Mouse (Mus musculus): ENCODE results near the gene Catsperz.
"Not testable (repeated sequence)": the region's sequence is repeated elsewhere in the genome, so short reads cannot be mapped to it uniquely, and the experiment has no call there.

Gene Catsperz

DNA sequence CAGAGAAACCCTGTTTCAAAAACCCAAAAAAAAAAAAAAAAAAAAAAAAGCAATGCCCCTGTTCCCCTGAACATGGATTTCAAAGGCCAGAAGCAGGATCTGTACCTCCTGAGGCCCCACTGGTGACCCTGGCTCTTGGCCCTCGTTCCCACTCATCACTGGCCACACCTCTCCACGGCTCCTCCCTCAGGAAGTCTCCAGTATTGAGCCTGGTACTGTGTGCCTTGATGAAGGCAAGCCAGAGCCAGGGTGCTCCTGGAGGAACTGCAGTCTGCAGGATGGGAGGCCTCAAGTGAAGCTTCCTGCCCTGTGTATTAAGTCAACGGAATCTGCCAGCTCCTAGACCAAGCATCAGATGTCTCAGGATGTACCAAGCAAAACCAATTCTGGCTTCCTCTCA is 19.0 kb downstream of the Catsperz start:
- peak; percentile 40 for DNase-seq

DNA sequence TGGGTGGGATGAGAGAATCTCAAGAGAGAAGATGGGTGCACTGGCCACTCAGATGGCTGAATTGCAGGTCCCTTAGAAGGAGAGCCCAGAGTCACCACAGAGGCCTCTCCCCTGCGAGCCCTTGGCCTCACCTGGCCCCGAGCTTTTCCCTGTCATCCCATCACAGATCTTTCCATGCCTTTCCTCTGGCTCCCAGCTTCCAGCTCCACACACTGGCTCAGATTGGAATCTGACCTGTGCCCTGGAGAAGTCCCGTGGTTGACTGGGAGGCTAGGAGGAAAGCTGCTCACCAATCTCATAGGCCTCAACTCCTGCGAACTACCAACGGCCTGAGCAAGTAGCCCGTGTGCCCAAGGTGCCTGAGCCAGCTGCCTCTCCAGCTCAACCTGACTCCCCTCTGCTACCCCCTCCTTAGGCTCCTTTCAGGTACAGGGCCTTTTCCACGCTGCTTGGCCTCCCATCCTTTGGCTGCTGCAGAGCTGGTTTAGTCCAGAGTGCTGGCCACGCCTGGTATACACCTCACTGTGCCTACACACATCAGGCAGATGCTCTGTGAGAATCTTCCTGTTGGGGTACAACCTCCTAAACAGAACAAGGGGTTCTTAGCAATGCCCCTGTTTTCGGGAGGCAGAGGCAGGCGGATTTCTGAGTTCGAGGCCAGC is 19.6 kb downstream of the Catsperz start:
- no peak for DNase-seq

DNA sequence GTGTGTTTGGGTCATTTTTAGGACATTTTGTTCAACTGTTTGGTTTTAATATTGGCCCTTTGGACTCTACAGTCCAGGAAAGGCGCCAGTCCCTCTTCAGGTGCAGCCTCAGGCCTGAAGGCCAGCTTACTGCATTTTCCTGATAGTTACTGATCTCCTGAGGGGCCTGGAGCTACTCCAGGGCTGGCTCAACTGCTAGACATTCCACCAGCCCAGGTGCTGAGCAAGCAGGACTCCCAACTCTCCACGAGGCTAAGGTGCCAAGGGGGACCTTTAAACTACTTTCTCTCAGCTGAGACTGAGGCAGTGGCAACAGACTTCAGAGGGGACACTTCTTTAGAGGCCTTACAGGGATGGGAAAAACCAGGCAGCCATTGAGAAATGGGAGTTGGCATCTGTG is 20.3 kb downstream of the Catsperz start:
- DNase-seq = peak; percentile 72

DNA sequence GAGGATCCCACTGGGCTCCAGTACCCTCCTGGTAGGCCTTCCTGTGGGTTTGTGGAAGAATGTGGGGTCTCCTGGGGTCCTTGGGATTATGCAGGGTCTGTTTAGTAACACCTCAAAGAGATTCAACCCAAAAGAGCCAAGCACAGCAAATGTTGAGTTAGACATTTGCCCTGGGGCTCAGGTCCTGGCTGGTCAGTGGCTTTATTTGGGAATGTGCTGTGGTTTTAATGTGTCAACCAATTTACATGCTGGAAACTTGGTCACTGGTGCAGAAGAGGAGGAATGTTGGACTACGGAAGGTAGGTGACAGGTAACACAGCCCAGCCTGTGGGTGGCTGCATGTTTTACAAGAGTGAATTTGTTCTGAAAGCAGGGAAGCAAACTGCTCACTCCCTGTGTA is 22.1 kb downstream of the Catsperz start:
- DNase-seq = peak; percentile 44

DNA sequence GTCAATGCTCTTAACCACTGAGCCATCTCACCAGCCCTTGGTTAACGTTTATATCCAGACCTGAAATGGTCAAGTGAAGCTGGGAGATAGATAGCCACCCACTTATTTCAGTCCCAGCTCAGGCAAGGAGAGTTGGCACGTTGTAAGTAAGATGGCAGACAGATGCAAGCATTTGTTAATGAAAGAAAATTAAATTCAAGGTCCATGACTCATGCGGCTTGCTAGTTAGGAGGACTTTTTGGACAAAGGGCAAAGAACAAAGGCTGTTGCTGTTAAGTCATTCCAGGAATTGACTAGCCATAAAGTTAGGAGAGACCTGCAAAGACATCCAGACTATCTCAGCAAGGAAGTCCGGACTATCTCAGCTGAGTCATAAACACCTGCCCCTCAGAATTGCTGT is 25.5 kb downstream of the Catsperz start:
- DNase-seq = no peak

DNA sequence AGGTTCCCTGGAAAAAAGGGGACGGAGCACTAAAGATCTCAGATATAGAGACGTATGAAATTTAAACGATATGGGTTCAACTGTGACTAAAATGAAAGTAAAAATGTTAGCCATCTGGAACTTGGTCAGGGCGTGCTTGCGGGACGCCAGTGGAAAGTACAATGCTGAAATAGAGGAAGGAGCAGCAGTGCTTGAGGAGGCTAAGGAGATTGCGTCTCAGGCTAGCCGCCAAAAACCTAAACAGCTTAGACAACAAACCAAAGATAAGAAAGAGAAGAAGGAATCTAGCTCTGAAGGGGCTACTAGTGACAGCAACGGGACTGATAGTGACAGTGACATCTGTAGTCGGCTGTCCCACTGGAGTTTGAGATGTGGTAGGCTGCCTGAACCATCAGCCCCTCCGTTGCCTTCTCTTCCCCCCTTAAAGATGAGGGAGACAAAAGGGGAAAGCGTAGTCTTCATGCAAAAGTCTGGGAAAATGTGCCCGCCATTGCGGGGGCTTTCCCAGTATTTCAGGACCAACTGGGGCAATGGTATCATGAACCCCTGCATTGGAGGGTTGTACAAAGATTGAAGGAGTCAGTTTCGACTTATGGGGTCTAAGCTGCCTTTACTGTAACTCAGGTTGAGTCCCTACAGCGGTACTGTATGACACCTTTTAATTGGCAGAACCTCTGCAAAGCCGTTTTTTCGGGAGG is 29.4 kb downstream of the Catsperz start:
- not testable (repeated sequence) for DNase-seq

DNA sequence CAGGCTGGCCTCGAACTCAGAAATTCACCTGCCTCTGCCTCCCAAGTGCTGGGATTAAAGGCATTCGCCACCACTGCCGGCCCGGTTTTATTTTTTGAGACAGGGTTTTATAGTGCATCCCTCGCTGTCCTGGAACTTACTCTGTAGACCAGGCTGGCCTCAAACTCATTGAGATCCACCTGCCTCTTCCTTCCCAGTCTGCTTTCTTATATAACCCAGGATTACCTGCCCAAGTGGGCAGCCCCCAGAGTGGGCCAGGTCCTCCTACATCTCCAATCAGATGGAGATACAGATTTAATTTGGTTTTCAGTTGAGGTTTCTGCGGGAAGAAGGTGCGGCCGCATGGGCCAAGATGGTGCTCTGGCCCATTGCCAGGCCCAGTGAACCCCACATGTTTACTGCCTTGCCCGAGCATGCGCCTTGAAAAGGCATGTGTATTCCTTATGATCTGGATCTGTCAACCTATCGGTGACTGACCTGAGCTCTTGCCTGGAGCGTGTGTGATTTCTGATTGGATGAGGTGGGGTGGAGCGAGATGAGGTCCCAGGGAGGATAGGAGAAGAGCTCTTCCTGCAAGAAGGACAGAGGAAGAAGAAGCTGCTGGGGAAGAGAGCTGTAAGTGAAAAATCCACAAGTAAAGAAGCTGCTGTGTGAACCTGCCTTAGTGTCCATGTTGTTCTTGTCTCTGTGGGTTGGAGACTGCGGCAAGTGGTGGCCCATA is 31.3 kb downstream of the Catsperz start:
- no peak for DNase-seq

DNA sequence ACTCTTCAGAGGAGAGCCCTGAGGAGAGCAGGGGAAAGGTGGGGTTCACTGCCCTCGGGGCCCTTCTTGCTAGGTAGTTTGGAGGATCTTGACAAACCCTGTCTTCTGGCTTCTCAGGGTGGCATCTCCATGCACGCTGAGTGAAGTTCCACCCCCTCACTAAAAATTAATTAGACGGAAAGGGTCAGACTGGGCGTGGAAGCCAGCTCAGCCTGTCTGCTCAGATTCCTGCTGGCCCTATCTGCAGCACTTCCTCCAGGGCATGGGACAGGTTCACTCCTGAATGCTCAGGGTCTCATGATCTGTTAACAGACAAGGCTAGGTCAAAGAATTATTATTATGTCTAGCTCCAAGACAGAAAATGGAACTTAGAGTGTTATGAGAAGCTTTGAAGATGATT is 32.7 kb downstream of the Catsperz start:
- peak; percentile 28 for DNase-seq

DNA sequence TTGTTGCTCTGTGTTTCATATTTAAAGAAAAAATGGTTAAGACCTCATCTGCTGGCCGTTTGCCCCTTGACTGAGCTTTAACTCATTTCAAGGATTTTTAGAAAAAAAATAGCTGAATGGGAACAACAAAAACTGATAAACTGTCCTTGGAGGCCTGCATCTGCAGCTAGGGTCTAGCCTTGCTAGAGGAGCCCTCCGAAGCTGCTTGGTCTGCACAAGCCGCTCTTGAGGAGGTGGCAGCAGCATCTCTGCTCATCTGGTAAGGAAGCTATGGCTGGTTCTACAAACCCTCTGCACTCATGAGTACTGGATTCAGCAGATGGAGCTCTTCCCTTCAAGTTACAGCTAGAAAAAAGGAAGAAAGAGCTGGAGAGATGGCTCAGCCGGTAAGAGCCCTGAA is 47.2 kb downstream of the Catsperz start:
- DNase-seq = no peak

DNA sequence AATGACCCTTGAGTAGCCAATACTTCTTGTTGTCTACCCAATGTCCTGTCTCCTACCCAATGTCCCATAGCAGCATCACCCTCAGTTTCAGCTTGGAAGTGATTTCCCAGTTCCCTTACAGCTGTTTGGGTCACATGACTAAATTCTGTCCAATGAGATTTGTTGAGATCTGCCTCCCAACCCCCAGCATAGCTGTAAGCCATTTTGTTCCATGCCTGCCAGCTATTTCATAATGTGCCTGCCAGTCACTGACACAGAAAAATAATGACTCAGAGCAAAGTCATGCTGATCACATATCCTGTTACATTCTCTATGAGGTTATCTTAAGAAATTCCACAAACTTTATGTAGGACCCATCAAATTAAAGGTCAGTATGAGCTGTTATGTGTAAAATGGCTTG is 48.4 kb downstream of the Catsperz start:
- no peak for DNase-seq

DNA sequence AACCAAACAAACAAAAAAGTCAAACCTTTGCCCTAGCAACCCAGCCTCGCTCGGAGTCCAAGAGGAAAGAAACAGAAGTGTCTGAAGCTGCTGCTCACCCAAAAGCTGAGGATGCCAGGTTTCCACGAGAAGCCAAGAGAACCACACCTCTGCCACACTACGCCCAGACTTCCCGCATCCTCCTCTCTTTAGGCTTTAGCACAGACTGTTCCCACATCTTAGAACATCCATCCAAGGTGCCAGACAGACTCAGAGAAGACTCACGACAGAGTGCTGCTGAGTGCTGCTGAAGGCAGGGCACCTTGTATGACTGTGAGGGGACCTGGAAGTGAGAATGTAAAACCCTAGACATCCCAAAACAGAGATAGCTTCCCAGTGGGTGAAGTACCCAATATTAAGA is 49.3 kb downstream of the Catsperz start:
- no peak for DNase-seq

DNA sequence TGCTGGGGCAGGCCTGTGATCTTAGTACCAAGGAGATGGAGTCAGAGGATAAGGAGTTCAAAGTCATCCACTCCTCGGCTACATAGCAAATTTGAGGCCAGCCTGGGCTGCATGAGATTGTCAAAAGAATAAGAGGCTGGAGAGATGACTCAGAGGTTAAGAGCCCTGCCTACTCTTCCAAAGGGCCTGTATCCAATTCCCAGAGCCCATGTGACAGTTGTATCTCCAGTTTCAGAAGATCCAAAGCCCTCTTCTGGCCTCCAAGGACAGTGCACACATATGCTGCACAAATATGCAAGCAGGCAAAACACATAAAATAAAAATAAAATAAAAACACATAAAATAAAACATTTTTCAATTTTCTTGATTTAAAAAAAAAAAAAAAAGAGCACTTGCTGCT is 50.9 kb downstream of the Catsperz start:
- DNase-seq = no peak

DNA sequence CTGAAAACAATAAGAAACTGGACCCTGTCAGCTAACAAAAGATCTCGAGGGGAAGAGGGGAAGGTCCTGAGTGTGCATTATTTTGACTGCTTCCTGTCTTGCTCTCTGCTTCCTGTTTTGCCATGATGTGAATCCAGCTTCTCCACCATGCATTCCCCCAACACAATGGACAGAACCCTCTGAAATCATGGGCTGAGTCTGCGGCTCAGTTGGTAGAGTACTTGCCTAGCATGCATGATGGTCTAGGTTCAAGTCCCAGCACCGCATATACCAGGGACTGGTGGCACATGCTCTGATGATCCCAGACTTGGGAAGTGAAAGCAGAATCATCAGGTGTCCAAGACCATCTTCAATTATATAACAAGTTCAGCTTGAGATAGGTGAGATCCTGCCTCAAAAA is 52.5 kb downstream of the Catsperz start:
- DNase-seq = no peak

All from kidney, postnatal 10 days (tissue).